Mouse (Mus musculus): ENCODE data around the gene Strn3.

GRCm38 (mm10) chr12:51666708-51667430 is 24.8 kb downstream of the Strn3 start:
- TF ChIP-seq POLR2A (IDR thresholded peaks at IDR 0.05; ENCODE audit: low read depth, low read length): no peak
- TF ChIP-seq CTCF (IDR thresholded peaks at IDR 0.05; ENCODE audit: extremely low read depth, insufficient read depth, insufficient read length, insufficient replicate concordance): no peak
